Mouse (Mus musculus): ENCODE measurements around the gene Vill.

Gene Vill

DNA sequence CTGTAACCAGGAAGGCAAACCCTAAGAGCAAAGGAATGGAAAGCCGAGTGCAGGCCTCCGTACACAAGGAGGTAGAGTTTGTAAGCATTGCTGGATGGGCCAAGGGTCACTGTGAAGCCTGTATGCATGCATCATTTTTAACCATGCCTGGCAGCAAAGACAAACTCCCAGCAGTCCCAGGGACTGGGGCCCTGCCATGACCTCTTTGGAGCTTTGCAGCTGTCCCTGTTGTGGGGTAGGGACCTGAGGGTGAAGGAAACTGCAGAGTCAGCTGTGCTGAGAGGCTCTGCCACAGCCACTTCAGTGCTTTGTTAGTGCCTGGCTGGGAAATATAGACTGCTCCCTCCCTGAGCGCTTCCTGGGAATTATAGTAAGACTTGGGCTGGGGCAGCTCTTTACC, 58.1 kb downstream of the Vill start:
- DNase-seq (ENCODE audit: low spot score in 2 of 2): no peak

DNA sequence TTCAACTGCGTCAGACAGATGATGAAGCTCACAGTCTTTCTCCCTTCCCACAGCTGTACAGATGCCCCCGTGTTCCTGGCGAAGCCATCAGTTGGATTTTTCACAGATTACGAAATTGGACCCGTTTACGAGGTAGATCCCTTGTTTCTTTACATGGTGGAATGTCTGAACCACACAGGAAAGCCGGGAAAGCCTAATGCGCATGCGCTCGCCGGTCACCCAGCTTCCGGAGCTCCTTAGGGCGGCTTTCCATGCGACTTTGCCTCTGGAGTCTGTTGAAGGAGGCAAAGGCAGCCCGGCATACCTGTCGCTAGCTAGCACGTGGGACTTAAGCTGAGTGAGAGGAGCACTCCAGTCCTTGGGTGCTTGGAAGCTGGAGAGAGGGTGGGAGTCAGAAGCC, 62.3 kb downstream of the Vill start:
- DNase-seq (ENCODE audit: low spot score in 2 of 2): no peak

DNA sequence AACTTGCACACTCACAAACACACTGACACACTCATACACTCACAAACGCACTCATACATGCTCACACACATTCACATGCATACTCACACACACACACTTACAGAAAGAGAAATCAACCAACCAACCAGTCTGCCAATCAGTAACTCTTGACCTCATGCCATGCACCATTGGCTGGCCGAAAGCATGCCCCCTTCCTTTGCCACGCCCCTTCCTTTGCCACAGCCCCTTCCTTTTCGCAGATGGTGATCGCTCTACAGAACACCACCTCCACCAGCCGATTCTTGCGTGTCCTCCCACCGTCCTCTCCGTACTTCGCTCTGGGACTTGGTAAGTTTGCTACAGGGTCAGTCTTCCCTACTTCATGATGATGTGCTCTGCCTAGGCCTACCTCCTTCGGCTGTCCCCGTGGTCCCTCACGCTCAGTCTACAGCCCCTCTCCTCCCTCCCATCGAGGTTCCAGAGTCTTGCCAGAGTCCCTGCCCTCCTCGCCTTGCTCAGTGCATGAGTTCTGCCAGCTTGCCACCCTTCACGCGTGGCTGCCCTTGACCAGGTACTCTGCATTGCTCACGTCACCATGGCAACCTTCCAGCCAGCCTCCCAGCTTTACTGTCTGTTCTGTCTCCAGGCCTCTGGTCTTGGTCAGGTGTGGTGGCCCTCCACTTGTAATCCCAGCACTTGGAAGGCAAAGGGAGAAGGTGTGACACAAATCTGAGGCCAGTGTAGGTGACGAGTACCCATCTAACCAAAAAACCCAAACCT, 67.0 kb downstream of the Vill start:
- no peak for DNase-seq (ENCODE audit: low spot score in 2 of 2)

DNA sequence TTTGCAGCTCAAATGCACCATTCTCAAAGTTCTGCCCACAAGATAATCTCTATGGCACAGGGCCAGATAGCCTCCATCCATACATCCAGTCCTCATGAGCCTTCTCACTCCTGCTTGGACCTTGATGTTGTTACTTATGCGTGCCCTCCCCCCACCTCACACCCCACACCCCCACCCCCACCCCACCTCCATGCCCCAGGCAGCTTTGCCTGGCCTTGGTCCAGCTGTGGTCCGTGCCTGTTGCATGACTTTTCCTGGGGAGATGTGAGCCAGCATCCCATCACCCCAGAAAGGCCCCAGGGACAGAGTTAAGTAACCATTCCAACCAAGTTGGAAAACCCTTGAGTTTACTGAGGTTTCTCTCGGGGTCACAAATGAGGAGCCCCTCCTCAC, 67.6 kb downstream of the Vill start:
- no peak for DNase-seq (ENCODE audit: low spot score in 2 of 2)

Data from thymus, postnatal 10 days (tissue).